Comparison of ENCODE assay signal across 13 mouse cellular contexts in the genomic region with DNA sequence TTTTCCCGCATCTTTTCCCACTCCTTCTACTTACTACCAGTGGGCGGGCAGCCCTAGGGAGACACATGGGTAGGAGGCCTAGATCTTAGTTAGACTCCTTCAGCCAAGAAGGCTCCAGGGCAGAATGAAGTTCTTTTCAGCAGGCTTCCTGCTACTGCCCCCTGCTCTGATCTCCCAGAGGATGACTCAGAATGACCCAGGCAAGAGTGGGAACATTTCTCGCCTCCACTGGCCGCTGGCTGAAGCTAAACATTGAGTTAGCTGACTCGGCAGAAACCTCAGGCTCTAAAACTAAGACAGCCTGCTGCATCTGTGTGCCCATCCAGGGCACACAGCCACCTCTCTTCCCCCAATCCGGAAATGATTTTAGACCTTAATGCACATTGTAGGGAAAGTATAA. TPM values are rescaled to one million over a fixed set of nuclear protein-coding genes. Genes with fewer than 3 reads are reported as not detected.
DNase-seq lines count a peak whose midpoint lies in the region; ATAC-seq lines count a peak whose summit lies in the region.
"Had no signal": no experiment of that assay in that cellular context is flagged by ENCODE, and none has a peak within 500 bp of the region (broad histone marks: within the 10 kb centered on the region; RNA-seq: fewer than 3 reads in every experiment).

No protein-coding gene starts in this region.

- no peak overlapping the region for H3K9ac ChIP-seq in kidney, embryonic 16.5 days (replicated peaks; ENCODE audit: low read length)
- H3K9ac ChIP-seq: midbrain, embryonic 12.5 days had no signal

- H3K36me3 ChIP-seq in kidney, embryonic 16.5 days (ENCODE audit: insufficient read depth, low read length) = no peaks in the 10 kb centered on the region
- H3K36me3 ChIP-seq: midbrain, embryonic 12.5 days had no signal

- H3K9me3 ChIP-seq in kidney, embryonic 16.5 days (ENCODE audit: low read length) = no peaks in the 10 kb centered on the region
- H3K9me3 ChIP-seq: midbrain, embryonic 12.5 days had no signal

- no peak overlapping the region for H3K4me3 ChIP-seq in kidney, embryonic 16.5 days (ENCODE audit: low read length)
- H3K4me3 ChIP-seq: midbrain, embryonic 12.5 days had no signal

- peaks cover 31% of the 10 kb centered on the region for H3K4me1 ChIP-seq in kidney, embryonic 16.5 days (ENCODE audit: insufficient read depth, low read length)

- 26% methylated on average over 6 of the region's 6 CpGs for WGBS in kidney, embryonic 16.5 days

- no peaks in the 10 kb centered on the region for H3K27me3 ChIP-seq in kidney, embryonic 16.5 days (ENCODE audit: insufficient read depth, low read length)
- H3K27me3 ChIP-seq: midbrain, embryonic 12.5 days had no signal

- no peak overlapping the region for H3K4me2 ChIP-seq in kidney, embryonic 16.5 days (replicated peaks; ENCODE audit: low read depth, low read length)
- H3K4me2 ChIP-seq: midbrain, embryonic 12.5 days had no signal

- ATAC-seq in kidney, embryonic 16.5 days (ENCODE audit: low FRiP score, low TSS enrichment) = no peak
- ATAC-seq: hindbrain, embryonic 16.5 days had no signal

- H3K27ac ChIP-seq in kidney, embryonic 16.5 days (ENCODE audit: low read length) = no peak overlapping the region
- H3K27ac ChIP-seq: midbrain, embryonic 12.5 days had no signal

- DNase-seq in adrenal gland, postnatal 36 days = peak; percentile 28 to 58
- no peak for DNase-seq in adrenal gland, adult 18-20 months (ENCODE audit: low spot score in 2 of 2)
- peak; percentile 41 for DNase-seq in kidney, postnatal 14 days
- DNase-seq in 416B (ENCODE audit: low read depth) (peak; percentile 61), adipocyte (ENCODE audit: low spot score) (peak; percentile 73)
- no peak for DNase-seq in frontal cortex, postnatal 25 days (ENCODE audit: low spot score in 2 of 2)
- no peak for DNase-seq in c-Kit-positive CD71-positive TER-119-positive erythroid progenitor cells, embryonic 14.5 days (ENCODE audit: low spot score)
- DNase-seq: adrenal gland, adult 8-10 months; heart, postnatal 10 days; right cerebral cortex, postnatal 25 days had no signal

RNA-seq across cellular contexts. Expression of a gene that starts 23.9 kb away (rescaled TPM):
- 10 to 100 TPM; 16.1 to 29.8 TPM for total RNA-seq in adrenal gland, postnatal 36 days (2021)
- total RNA-seq in adrenal gland, adult 18-20 months (2021) = 10 to 100 TPM in 1 of 2 experiments, 1 to 10 TPM in 1; 6.5 to 13.6 TPM
- polyA plus RNA-seq in kidney, embryonic 16.5 days (2015; fragmentation: Nextera tagmentation; extraction: Ambion mirVana) = 9.6 and 9.7 TPM in 2 replicates

RNA-seq across cellular contexts. Expression of a gene that starts 36.1 kb away (rescaled TPM):
- 10 to 100 TPM; 74.1 to 79.8 TPM for total RNA-seq in adrenal gland, postnatal 36 days (2021)
- total RNA-seq in adrenal gland, adult 18-20 months (2021) = 10 to 100 TPM; 63.0 to 71.1 TPM
- polyA plus RNA-seq in kidney, embryonic 16.5 days (2015; fragmentation: Nextera tagmentation; extraction: Ambion mirVana) = 395 and 457 TPM in 2 replicates

RNA-seq across cellular contexts. Expression of a gene that starts 47.4 kb away (rescaled TPM):
- 10 to 100 TPM; 32.5 TPM for total RNA-seq in adrenal gland, postnatal 36 days (2021)
- total RNA-seq in adrenal gland, adult 18-20 months (2021) = 10 to 100 TPM; 24.7 to 30.2 TPM
- 68.3 and 70.7 TPM in 2 replicates for polyA plus RNA-seq in kidney, embryonic 16.5 days (2015; fragmentation: Nextera tagmentation; extraction: Ambion mirVana)

Comparison
In these comparisons a context has a peak if more than half of its experiments do, and no peak if none do; other contexts are left out.
1. DNase-seq: peak in adrenal gland, postnatal 36 days (2 of 2), kidney, postnatal 14 days (single experiment), 416B (single experiment) and adipocyte (single experiment); none in adrenal gland, adult 18-20 months (0 of 2), frontal cortex, postnatal 25 days (0 of 2) and c-Kit-positive CD71-positive TER-119-positive erythroid progenitor cells, embryonic 14.5 days (single experiment).